Mouse (Mus musculus) midbrain, embryonic 12.5 days (tissue): ENCODE measurements around the gene Crispld2. TPM values are rescaled to one million over a fixed set of nuclear protein-coding genes. Genes with fewer than 3 reads are reported as not detected.

Experiments used
- ATAC-seq: fragments of 200-750 bp; cut with Nextera tagmentation; 2 replicates; pipeline ENCODE4 v1.8.0; 2017; ENCODE audit warnings: low read depth, moderate TSS enrichment, moderate library complexity; ENCODE audit not compliant: low FRiP score
- H3K27ac ChIP-seq: fragments of 300-500 bp; sonication (generic); replicated peaks from 2 replicates; pipeline ENCODE4 v1.5.1; 2016; ENCODE audit warnings: mild to moderate bottlenecking
- H3K27me3 ChIP-seq: fragments of 300-500 bp; sonication (generic); 2 replicates; pipeline ENCODE4 v1.6.1; 2016; ENCODE audit warnings: mild to moderate bottlenecking
- H3K36me3 ChIP-seq: fragments of 300-500 bp; sonication (generic); 2 replicates; pipeline ENCODE4 v1.6.1; 2016
- H3K4me1 ChIP-seq: fragments of 300-500 bp; sonication (generic); 2 replicates; pipeline ENCODE4 v1.6.1; 2016
- H3K4me2 ChIP-seq: fragments of 300-500 bp; sonication (generic); replicated peaks from 2 replicates; pipeline ENCODE4 v1.6.1; 2016; ENCODE audit warnings: mild to moderate bottlenecking, moderate library complexity
- H3K4me3 ChIP-seq: fragments of 300-500 bp; sonication (generic); 2 replicates; pipeline ENCODE4 v1.5.1; 2016; ENCODE audit warnings: mild to moderate bottlenecking
- H3K9ac ChIP-seq: fragments of 300-500 bp; sonication (generic); replicated peaks from 2 replicates; pipeline ENCODE4 v1.6.1; 2016; ENCODE audit warnings: mild to moderate bottlenecking, moderate library complexity
- H3K9me3 ChIP-seq: fragments of 300-500 bp; sonication (generic); 2 replicates; pipeline ENCODE4 v1.6.1; 2016; ENCODE audit warnings: mild to moderate bottlenecking
- WGBS: fragments of 180-500 bp; shearing (Covaris S2); methylation state at CpG from one replicate; pipeline ENCODE4 v1.1.7; 2016; 5-methylcytosine and 5-hydroxymethylcytosine counted together
- polyA plus RNA-seq: library from polyadenylated mRNA; unstranded; fragments of >200 nt; fragmentation: Nextera tagmentation; extraction: Ambion mirVana; gene quantifications from 2 replicates; pipeline ENCODE4 v1.2.1, GENCODE M21; 2016

Crispld2 gene
- polyA plus RNA-seq, 1 experiment from 2014 or later, result 5.7 TPM

DNA sequence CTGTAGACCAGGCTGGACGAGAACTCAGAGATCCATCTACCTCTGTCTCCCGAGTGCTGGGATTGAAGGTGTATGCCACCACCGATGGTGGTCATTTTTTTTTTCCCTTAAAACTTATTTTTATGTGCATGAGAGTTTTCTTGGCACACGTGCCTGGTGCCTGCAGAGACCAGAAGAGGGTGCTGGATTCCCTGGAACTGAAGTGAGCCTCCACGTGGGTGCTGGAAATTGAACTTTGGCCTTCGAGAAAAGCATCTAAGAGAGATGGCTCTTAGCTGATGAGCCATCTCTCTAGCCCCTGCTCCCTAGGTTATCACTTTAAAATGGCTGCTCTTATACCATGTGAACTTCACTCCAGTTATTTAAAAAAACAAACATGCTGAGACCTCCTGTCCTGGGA, 82.3 kb downstream of the Crispld2 start:
- WGBS, result 77% methylated on average over 6 of the region's 6 CpGs
- Histone ChIP-seq H3K4me2 (no peak overlapping the region), H3K36me3 (no peaks in the 10 kb centered on the region), H3K4me3 (no peak overlapping the region), H3K9me3 (no peaks in the 10 kb centered on the region), H3K27ac (no peak overlapping the region), H3K9ac (no peak overlapping the region), H3K4me1 (no peaks in the 10 kb centered on the region), H3K27me3 (no peaks in the 10 kb centered on the region)
- no peak for ATAC-seq

GRCm38 (mm10) chr8:120075347-120075746, 83.1 kb downstream of the Crispld2 start:
- H3K9me3 ChIP-seq, result no peaks in the 10 kb centered on the region
- no peak for ATAC-seq
- no peak overlapping the region for H3K4me2 ChIP-seq
- no peak overlapping the region for H3K27ac ChIP-seq
- H3K27me3 ChIP-seq, result no peaks in the 10 kb centered on the region
- WGBS, result 55% methylated on average over 6 of the region's 6 CpGs
- no peaks in the 10 kb centered on the region for H3K4me1 ChIP-seq
- H3K9ac ChIP-seq, result no peak overlapping the region
- no peak overlapping the region for H3K4me3 ChIP-seq
- no peaks in the 10 kb centered on the region for H3K36me3 ChIP-seq

DNA sequence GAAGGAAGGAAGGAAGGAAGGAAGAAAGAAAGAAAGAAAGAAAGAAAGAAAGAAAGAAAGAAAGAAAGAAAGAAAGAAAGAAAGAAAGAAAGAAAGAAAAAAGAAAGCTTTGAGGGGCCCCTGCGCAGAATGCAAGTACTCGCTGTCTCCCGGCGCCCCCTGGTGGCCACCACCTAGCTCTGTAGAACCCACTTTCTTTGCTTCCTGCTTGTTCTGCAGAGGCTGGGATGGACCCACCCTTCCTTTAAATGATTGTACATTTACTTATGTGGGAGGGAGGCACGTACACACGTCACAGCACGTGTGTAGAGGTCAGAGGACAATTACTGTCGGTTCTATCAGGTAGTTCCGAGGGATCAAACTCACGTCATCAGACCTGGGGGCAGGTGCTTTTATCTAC, 85.8 kb downstream of the Crispld2 start:
- Histone ChIP-seq H3K9me3 (no peaks in the 10 kb centered on the region), H3K4me2 (no peak overlapping the region), H3K9ac (no peak overlapping the region), H3K27ac (no peak overlapping the region), H3K4me3 (no peak overlapping the region), H3K36me3 (peaks cover 27% of the 10 kb centered on the region), H3K27me3 (no peaks in the 10 kb centered on the region), H3K4me1 (no peaks in the 10 kb centered on the region)
- WGBS, result 17% methylated on average over 10 of the region's 10 CpGs
- no peak for ATAC-seq

DNA sequence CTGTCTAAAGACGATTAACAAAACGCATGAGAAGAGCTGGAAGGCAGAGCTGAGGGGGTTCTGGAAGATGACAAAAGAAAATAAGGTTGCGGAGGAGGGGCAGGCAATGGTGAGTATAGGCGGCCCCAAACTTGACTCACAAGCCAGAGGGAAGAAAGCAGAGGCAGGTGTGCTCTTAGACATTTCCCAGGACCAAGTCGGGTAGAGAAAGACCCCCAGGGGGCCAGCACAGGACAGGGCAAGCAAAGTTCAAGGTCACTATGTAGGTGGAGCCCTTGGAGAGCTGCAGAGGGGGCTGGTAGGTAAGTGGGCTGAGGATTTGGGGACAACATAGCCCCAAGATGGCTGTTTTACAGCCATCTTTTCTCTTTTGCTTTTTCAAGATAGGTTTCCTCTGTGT, 87.1 kb downstream of the Crispld2 start:
- Histone ChIP-seq H3K36me3 (peaks cover 36% of the 10 kb centered on the region), H3K4me1 (no peaks in the 10 kb centered on the region), H3K27ac (no peak overlapping the region), H3K4me3 (no peak overlapping the region), H3K9ac (no peak overlapping the region), H3K27me3 (no peaks in the 10 kb centered on the region), H3K4me2 (no peak overlapping the region), H3K9me3 (no peaks in the 10 kb centered on the region)
- 60% methylated on average over 5 of the region's 5 CpGs for WGBS
- ATAC-seq, result no peak

- no peak for ATAC-seq
- Histone ChIP-seq H3K4me2 (no peak overlapping the region), H3K9me3 (no peaks in the 10 kb centered on the region), H3K4me1 (no peaks in the 10 kb centered on the region), H3K27ac (no peak overlapping the region), H3K36me3 (peaks cover 74% of the 10 kb centered on the region), H3K27me3 (no peaks in the 10 kb centered on the region), H3K9ac (no peak overlapping the region), H3K4me3 (no peak overlapping the region)
- WGBS, result 91% methylated on average over 8 of the region's 8 CpGs
These were observed 91.0 kb downstream of the Crispld2 start for GRCm38 (mm10) chr8:120083261-120083660.

- no peak overlapping the region for H3K4me3 ChIP-seq
- WGBS, result 93% methylated on average over 8 of the region's 8 CpGs
- no peaks in the 10 kb centered on the region for H3K9me3 ChIP-seq
- H3K9ac ChIP-seq, result no peak overlapping the region
- H3K36me3 ChIP-seq, result peaks cover 82% of the 10 kb centered on the region
- no peak overlapping the region for H3K27ac ChIP-seq
- H3K27me3 ChIP-seq, result no peaks in the 10 kb centered on the region
- no peak for ATAC-seq
- H3K4me1 ChIP-seq, result no peaks in the 10 kb centered on the region
- no peak overlapping the region for H3K4me2 ChIP-seq
These were observed 92.5 kb downstream of the Crispld2 start for GRCm38 (mm10) chr8:120084783-120085182.

- no peak overlapping the region for H3K4me2 ChIP-seq
- H3K27me3 ChIP-seq, result no peaks in the 10 kb centered on the region
- no peak overlapping the region for H3K9ac ChIP-seq
- no peak overlapping the region for H3K4me3 ChIP-seq
- no peaks in the 10 kb centered on the region for H3K4me1 ChIP-seq
- H3K36me3 ChIP-seq, result peaks cover 85% of the 10 kb centered on the region
- no peak for ATAC-seq
- WGBS, result 83% methylated on average over 7 of the region's 7 CpGs
- no peak overlapping the region for H3K27ac ChIP-seq
- no peaks in the 10 kb centered on the region for H3K9me3 ChIP-seq
These were observed 97.3 kb downstream of the Crispld2 start for GRCm38 (mm10) chr8:120089511-120089910.

GRCm38 (mm10) chr8:120091032-120091431, 98.8 kb downstream of the Crispld2 start:
- H3K4me1 ChIP-seq, result no peaks in the 10 kb centered on the region
- no peaks in the 10 kb centered on the region for H3K27me3 ChIP-seq
- H3K9ac ChIP-seq, result no peak overlapping the region
- H3K36me3 ChIP-seq, result peaks cover 69% of the 10 kb centered on the region
- ATAC-seq, result no peak
- no peak overlapping the region for H3K27ac ChIP-seq
- H3K9me3 ChIP-seq, result no peaks in the 10 kb centered on the region
- 94% methylated on average over 3 of the region's 3 CpGs for WGBS
- H3K4me2 ChIP-seq, result no peak overlapping the region
- no peak overlapping the region for H3K4me3 ChIP-seq

- WGBS, result 99% methylated on average over 3 of the region's 3 CpGs
- H3K9me3 ChIP-seq, result no peaks in the 10 kb centered on the region
- no peak for ATAC-seq
- H3K36me3 ChIP-seq, result peaks cover 49% of the 10 kb centered on the region
- no peak overlapping the region for H3K4me3 ChIP-seq
- no peaks in the 10 kb centered on the region for H3K27me3 ChIP-seq
- no peak overlapping the region for H3K27ac ChIP-seq
- H3K4me2 ChIP-seq, result no peak overlapping the region
- H3K9ac ChIP-seq, result no peak overlapping the region
- H3K4me1 ChIP-seq, result no peaks in the 10 kb centered on the region
These were observed 100.9 kb downstream of the Crispld2 start for GRCm38 (mm10) chr8:120093103-120093502.

- H3K4me3 ChIP-seq, result no peak overlapping the region
- H3K9ac ChIP-seq, result no peak overlapping the region
- WGBS, result 90% methylated on average over 10 of the region's 10 CpGs
- peaks cover 40% of the 10 kb centered on the region for H3K36me3 ChIP-seq
- no peaks in the 10 kb centered on the region for H3K9me3 ChIP-seq
- H3K27me3 ChIP-seq, result no peaks in the 10 kb centered on the region
- H3K4me2 ChIP-seq, result no peak overlapping the region
- peaks cover 8% of the 10 kb centered on the region for H3K4me1 ChIP-seq
- no peak overlapping the region for H3K27ac ChIP-seq
- ATAC-seq, result no peak
These were observed 102.6 kb downstream of the Crispld2 start for GRCm38 (mm10) chr8:120094801-120095200.

- H3K27me3 ChIP-seq, result no peaks in the 10 kb centered on the region
- no peak overlapping the region for H3K4me3 ChIP-seq
- no peak overlapping the region for H3K9ac ChIP-seq
- no peaks in the 10 kb centered on the region for H3K9me3 ChIP-seq
- 80% methylated on average over 2 of the region's 2 CpGs for WGBS
- peaks cover 19% of the 10 kb centered on the region for H3K4me1 ChIP-seq
- ATAC-seq, result no peak
- H3K4me2 ChIP-seq, result no peak overlapping the region
- no peak overlapping the region for H3K27ac ChIP-seq
- peaks cover 25% of the 10 kb centered on the region for H3K36me3 ChIP-seq
These were observed 104.2 kb downstream of the Crispld2 start for GRCm38 (mm10) chr8:120096486-120096885.

DNA sequence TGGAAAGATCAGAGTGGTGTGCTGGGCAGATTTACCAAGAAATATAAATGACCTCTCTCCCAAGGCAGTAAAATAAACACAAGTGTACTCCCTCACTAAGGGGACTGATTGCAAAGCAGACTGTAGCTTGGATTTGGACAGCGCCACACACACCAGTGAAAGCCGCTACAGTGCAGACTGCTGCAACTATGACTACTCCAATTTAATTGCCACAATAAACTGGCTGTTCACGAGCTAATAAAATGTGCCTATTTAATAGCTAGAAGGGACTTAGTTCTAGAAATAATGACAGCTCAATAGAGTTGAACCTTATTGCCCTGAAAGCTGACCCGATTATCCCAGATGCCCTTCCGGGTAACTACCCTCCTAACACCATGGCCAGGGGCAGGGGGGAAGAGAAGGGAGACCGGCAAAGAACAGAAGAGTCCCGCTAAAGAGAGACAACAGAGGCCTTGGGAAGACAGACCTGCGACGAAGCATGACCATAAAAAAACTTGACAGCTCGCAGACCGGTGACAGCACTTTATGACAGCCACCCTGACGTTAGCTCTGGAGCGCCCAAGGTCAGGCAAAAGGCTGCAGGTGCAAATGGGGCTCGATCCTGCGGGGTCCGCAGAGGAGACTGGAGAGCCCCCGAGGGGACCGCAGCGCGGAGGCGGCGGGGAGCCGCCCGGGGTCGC, 108.3 kb downstream of the Crispld2 start:
- Histone ChIP-seq H3K27me3 (no peaks in the 10 kb centered on the region), H3K27ac (peak overlapping the region; percentile 90), H3K4me1 (peaks cover 30% of the 10 kb centered on the region), H3K36me3 (no peaks in the 10 kb centered on the region), H3K9ac (peak overlapping the region; percentile 98), H3K4me2 (peak overlapping the region; percentile 97), H3K4me3 (peak overlapping the region; percentile 99), H3K9me3 (no peaks in the 10 kb centered on the region)
- no peak for ATAC-seq
- 7% methylated on average over 25 of the region's 25 CpGs for WGBS
